Mouse (Mus musculus) erythroblast, adult 5-6 weeks (primary cell): ENCODE results near the gene Gpa33. TPM values are rescaled to one million over a fixed set of nuclear protein-coding genes. Genes with fewer than 3 reads are reported as not detected.

Source experiments
- total RNA-seq, 2 experiments: library from RNA; stranded (forward) in 1 of 2; stranded (reverse) in 1 of 2; fragments of 150-400 nt in 1 of 2; fragments of 200-764, 138-1000 nt in 1 of 2; gene quantifications; 2 replicates each; pipeline versions ENCODE4 v1.2.3 to v1.2.4; 2015 to 2017; ENCODE audit warnings: low replicate concordance in 2 of 2

Gpa33 gene
- total RNA-seq, 2 experiments from 2014 or later, result not detected

Other genes starting within 250 kb of the Gpa33 start
- 15.7 and 22.1 TPM in 2 replicates for gene Pou2f1, start 127.6 kb upstream of the Gpa33 start, total RNA-seq (2015; ENCODE audit: low replicate concordance)
- 13.9 and 14.8 TPM in 2 replicates for gene Pou2f1, start 127.6 kb upstream of the Gpa33 start, total RNA-seq (2017; ENCODE audit: low replicate concordance)
- not detected in 2 replicates for gene Dusp27, start 2.3 kb upstream of the Gpa33 start, total RNA-seq (2015; ENCODE audit: low replicate concordance)
- not detected in 2 replicates for gene Dusp27, start 2.3 kb upstream of the Gpa33 start, total RNA-seq (2017; ENCODE audit: low replicate concordance)
- not detected in 2 replicates for gene Mael, start 108.5 kb downstream of the Gpa33 start, total RNA-seq (2015; ENCODE audit: low replicate concordance)
- not detected in 2 replicates for gene Mael, start 108.5 kb downstream of the Gpa33 start, total RNA-seq (2017; ENCODE audit: low replicate concordance)
- gene Ildr2, start 123.9 kb downstream of the Gpa33 start, total RNA-seq (2015; ENCODE audit: low replicate concordance), result not detected in 2 replicates
- not detected in 2 replicates for gene Ildr2, start 123.9 kb downstream of the Gpa33 start, total RNA-seq (2017; ENCODE audit: low replicate concordance)
- gene Tada1, start 248.9 kb downstream of the Gpa33 start, total RNA-seq (2015; ENCODE audit: low replicate concordance), result 14.8 and 21.9 TPM in 2 replicates
- 6.0 and 6.6 TPM in 2 replicates for gene Tada1, start 248.9 kb downstream of the Gpa33 start, total RNA-seq (2017; ENCODE audit: low replicate concordance)